Mouse (Mus musculus) testis, adult 2 months (tissue): ENCODE results near the gene C1s1. TPM values are rescaled to one million over a fixed set of nuclear protein-coding genes. Genes with fewer than 3 reads are reported as not detected.
"Not testable (repeated sequence)": the region's sequence is repeated elsewhere in the genome, so short reads cannot be mapped to it uniquely, and the experiment has no call there.

Experiments
- H3K27ac ChIP-seq: fragments of 200-500 bp; 2 replicates; pipeline ENCODE4 v1.5.1; 2012; ENCODE audit warnings: low read depth, low read length; ENCODE audit not compliant: control insufficient read depth, insufficient read depth
- H3K27me3 ChIP-seq: fragments of 200-500 bp; 2 replicates; pipeline ENCODE4 v1.6.1; 2012; ENCODE audit warnings: mild to moderate bottlenecking, low read length, moderate library complexity; ENCODE audit not compliant: control insufficient read depth, insufficient read depth
- H3K36me3 ChIP-seq: fragments of 200-500 bp; 2 replicates; pipeline ENCODE4 v1.6.1; 2012; ENCODE audit warnings: mild to moderate bottlenecking, low read length; ENCODE audit not compliant: control insufficient read depth, insufficient read depth
- H3K4me1 ChIP-seq: fragments of 200-500 bp; 2 replicates; pipeline ENCODE4 v1.6.1; 2012; ENCODE audit warnings: low read length; ENCODE audit not compliant: control insufficient read depth, insufficient read depth
- H3K4me3 ChIP-seq: fragments of 200-500 bp; 2 replicates; pipeline ENCODE4 v1.5.1; 2012; ENCODE audit warnings: low read depth, mild to moderate bottlenecking, low read length, moderate library complexity, mixed read lengths; ENCODE audit not compliant: control insufficient read depth
- CTCF ChIP-seq: fragments of 200-500 bp; IDR thresholded peaks from 2 replicates; pipeline ENCODE4 v1.5.1; 2012; ENCODE audit warnings: low read depth, mild to moderate bottlenecking, inconsistent platforms, low read length, moderate library complexity; ENCODE audit not compliant: control insufficient read depth, insufficient read depth, insufficient replicate concordance
- POLR2A ChIP-seq: fragments of 200-500 bp; IDR thresholded peaks from 2 replicates; pipeline ENCODE4 v1.6.1; 2012; ENCODE audit warnings: low read depth, mild to moderate bottlenecking, inconsistent platforms, low read length, moderate library complexity; ENCODE audit not compliant: control insufficient read depth
- polyA plus RNA-seq: library from polyadenylated mRNA; depleted of rRNA; stranded (reverse); fragments of >200 nt; gene quantifications from 2 replicates; pipeline ENCODE4 v1.2.3, GENCODE M21; 2012

Gene C1s1
- polyA plus RNA-seq, 1 experiment, result 10.5 TPM

- H3K27me3 ChIP-seq, result no peaks in the 10 kb centered on the region
- peaks cover 4% of the 10 kb centered on the region for H3K4me1 ChIP-seq
- H3K27ac ChIP-seq, result peak within 1 kb of the TSS; percentile 74
- H3K4me3 ChIP-seq, result no peak within 1 kb of the TSS
- TF ChIP-seq POLR2A (no peak), CTCF (0 out of 2 replicates have a peak, but pooled peaks have one; percentile 19)
- no peaks in the 10 kb centered on the region for H3K36me3 ChIP-seq
Observed at GRCm38 (mm10) chr6:124492842-124493561, 49.2 kb downstream of the C1s1 start, which contains the start of gene C1rl. Gene C1rl, plus strand, starts transcription at chr6:124493113.

- Histone ChIP-seq H3K4me1 (peaks cover 4% of the 10 kb centered on the region), H3K4me3 (no peak overlapping the region), H3K27ac (no peak overlapping the region), H3K36me3 (no peaks in the 10 kb centered on the region), H3K27me3 (no peaks in the 10 kb centered on the region)
- no peak for TF ChIP-seq CTCF
Observed at GRCm38 (mm10) chr6:124491427-124491826, 50.7 kb downstream of the C1s1 start.

DNA sequence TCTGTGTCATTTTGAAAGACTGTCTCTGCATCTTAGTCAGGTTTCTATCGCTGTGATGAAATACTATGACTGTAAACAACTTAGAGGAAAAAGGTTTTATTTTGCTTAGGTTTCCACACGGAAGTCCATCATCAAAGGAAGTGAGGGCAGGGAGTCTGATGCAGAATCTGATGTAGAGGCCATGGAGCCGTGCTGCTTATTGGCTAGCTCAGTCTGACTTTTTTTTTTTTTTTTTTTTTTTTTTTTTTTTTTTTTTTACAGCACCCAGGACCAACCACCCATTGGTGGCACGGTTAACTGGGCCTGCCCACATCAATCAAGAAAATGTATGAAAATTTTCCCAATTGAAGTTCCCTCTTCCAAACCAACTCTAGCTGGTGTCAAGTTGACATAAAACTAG, 53.2 kb downstream of the C1s1 start:
- H3K4me1 ChIP-seq, result peaks cover 7% of the 10 kb centered on the region
- no peak for TF ChIP-seq POLR2A
- TF ChIP-seq CTCF, result no peak

DNA sequence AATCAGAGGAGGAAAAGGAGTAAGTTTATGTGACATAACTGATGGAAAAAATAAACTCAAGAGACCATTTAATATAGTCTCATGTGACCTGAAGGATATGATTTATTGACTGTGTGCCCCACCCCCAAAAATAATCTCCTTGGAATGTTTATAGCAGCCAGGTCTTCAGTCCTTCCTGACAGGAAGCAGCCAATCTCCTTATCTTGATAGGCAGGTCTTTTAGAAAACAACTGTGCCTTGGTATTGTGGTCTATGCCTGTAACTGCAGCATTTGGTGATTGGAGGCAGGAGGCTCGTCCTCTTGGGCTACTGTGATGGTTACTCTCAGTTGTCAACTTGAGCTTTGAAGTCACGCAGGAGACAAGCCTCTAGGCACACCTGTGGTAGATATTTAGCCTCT, 54.6 kb downstream of the C1s1 start:
- peaks cover 3% of the 10 kb centered on the region; the same call in 1 of the 2 replicates for H3K4me1 ChIP-seq
- no peak overlapping the region for H3K4me3 ChIP-seq
- TF ChIP-seq CTCF (no peak), POLR2A (no peak)
- no peaks in the 10 kb centered on the region for H3K36me3 ChIP-seq
- no peaks in the 10 kb centered on the region for H3K27me3 ChIP-seq
- H3K27ac ChIP-seq, result no peak overlapping the region

More for the DNA sequence above, 53.2 kb downstream of the C1s1 start:
- Histone ChIP-seq H3K27me3 (no peaks in the 10 kb centered on the region), H3K4me3 (no peak overlapping the region), H3K27ac (no peak overlapping the region), H3K36me3 (no peaks in the 10 kb centered on the region)

GRCm38 (mm10) chr6:124485414-124486144, 56.6 kb downstream of the C1s1 start:
- Histone ChIP-seq H3K4me3 (peak overlapping the region; percentile 5; the same call in 1 of the 2 replicates), H3K4me1 (peaks cover 3% of the 10 kb centered on the region), H3K27ac (no peak overlapping the region), H3K27me3 (no peaks in the 10 kb centered on the region), H3K36me3 (no peaks in the 10 kb centered on the region)
- TF ChIP-seq CTCF (no peak), POLR2A (no peak)

- H3K36me3 ChIP-seq, result no peaks in the 10 kb centered on the region
- TF ChIP-seq CTCF, result no peak
- no peak for TF ChIP-seq POLR2A
- H3K4me1 ChIP-seq, result peaks cover 3% of the 10 kb centered on the region
- no peak overlapping the region for H3K27ac ChIP-seq
- no peak overlapping the region for H3K4me3 ChIP-seq
- H3K27me3 ChIP-seq, result no peaks in the 10 kb centered on the region
Observed at GRCm38 (mm10) chr6:124484851-124485250, 57.3 kb downstream of the C1s1 start.

GRCm38 (mm10) chr6:124483831-124484230, 58.3 kb downstream of the C1s1 start:
- H3K4me1 ChIP-seq, H3K27ac ChIP-seq: not testable (repeated sequence)

More at GRCm38 (mm10) chr6:124483831-124484230, 58.3 kb downstream of the C1s1 start:
- not testable (repeated sequence) for H3K4me3 ChIP-seq, H3K27me3 ChIP-seq, H3K36me3 ChIP-seq
